Mouse (Mus musculus) hindbrain, embryonic 16.5 days (tissue): ENCODE measurements at regions not wholly inside any gene's neighbourhood (a gene's known extent, or its start where the extent isn't known, plus 50 kb on each side); places are given as distances from the start of the nearest gene placed in this dataset.

ENCODE experiments used
- ATAC-seq: fragments of 200-750 bp; cut with Nextera tagmentation; 2 replicates; pipeline ENCODE4 v1.8.0; 2017; ENCODE audit warnings: moderate TSS enrichment, moderate library complexity
- H3K27ac ChIP-seq: fragments of 300-500 bp; sonication (generic); 2 replicates; pipeline ENCODE4 v1.5.1; 2014; ENCODE audit warnings: low read depth, mild to moderate bottlenecking, control low read depth, low read length, moderate library complexity
- H3K27me3 ChIP-seq: fragments of 300-500 bp; sonication (generic); replicated peaks from 2 replicates; pipeline ENCODE4 v1.6.1; 2014; ENCODE audit warnings: low read length; ENCODE audit not compliant: control insufficient read depth, insufficient read depth
- H3K36me3 ChIP-seq: fragments of 300-500 bp; sonication (generic); 2 replicates; pipeline ENCODE4 v1.6.1; 2014; ENCODE audit warnings: mild to moderate bottlenecking, low read length, moderate library complexity, mixed read lengths; ENCODE audit not compliant: control insufficient read depth, insufficient read depth
- H3K4me1 ChIP-seq: fragments of 300-500 bp; sonication (generic); 2 replicates; pipeline ENCODE4 v1.6.1; 2014; ENCODE audit warnings: low read depth, low read length; ENCODE audit not compliant: control insufficient read depth, insufficient read depth
- H3K4me2 ChIP-seq: fragments of 300-500 bp; sonication (generic); 2 replicates; pipeline ENCODE4 v1.6.1; 2014; ENCODE audit warnings: mild to moderate bottlenecking, low read length, control low read depth, moderate library complexity
- H3K4me3 ChIP-seq: fragments of 300-500 bp; sonication (generic); 2 replicates; pipeline ENCODE4 v1.5.1; 2014; ENCODE audit warnings: mild to moderate bottlenecking, low read length, control low read depth, moderate library complexity
- H3K9ac ChIP-seq: fragments of 300-500 bp; sonication (generic); 2 replicates; pipeline ENCODE4 v1.6.1; 2014; ENCODE audit warnings: low read depth, mild to moderate bottlenecking, control low read depth, low read length, moderate library complexity
- H3K9me3 ChIP-seq: fragments of 300-500 bp; sonication (generic); 2 replicates; pipeline ENCODE4 v1.6.1; 2014; ENCODE audit warnings: mild to moderate bottlenecking, low read length, moderate library complexity; ENCODE audit not compliant: control insufficient read depth
- WGBS: fragments of 180-500 bp; shearing (Covaris S2); extraction: QIAGEN DNeasy Blood & Tissue Kit; methylation state at CpG from one replicate; pipeline ENCODE4 v1.1.7; 2014; 5-methylcytosine and 5-hydroxymethylcytosine counted together

- no peaks in the 10 kb centered on the region for H3K36me3 ChIP-seq
- H3K4me1 ChIP-seq, result no peaks in the 10 kb centered on the region
- H3K27ac ChIP-seq, result no peak overlapping the region
- H3K9ac ChIP-seq, result no peak overlapping the region
- H3K4me3 ChIP-seq, result no peak overlapping the region
- no peaks in the 10 kb centered on the region for H3K27me3 ChIP-seq
- no peak overlapping the region for H3K4me2 ChIP-seq
- 83% methylated on average over 8 of the region's 8 CpGs for WGBS
- no peak for ATAC-seq
- H3K9me3 ChIP-seq, result no peaks in the 10 kb centered on the region
Observed at GRCm38 (mm10) chr4:47746498-47747190, 272.2 kb downstream of the Sec61b start.

- Histone ChIP-seq H3K9ac (no peak overlapping the region), H3K4me1 (peaks cover 3% of the 10 kb centered on the region; the same call in 1 of the 2 replicates), H3K27ac (no peak overlapping the region), H3K4me3 (no peak overlapping the region), H3K4me2 (no peak overlapping the region), H3K9me3 (no peaks in the 10 kb centered on the region), H3K36me3 (no peaks in the 10 kb centered on the region), H3K27me3 (no peaks in the 10 kb centered on the region)
- ATAC-seq, result peak; percentile 93
- 35% methylated on average over 6 of the region's 6 CpGs for WGBS
Observed at GRCm38 (mm10) chr4:47772230-47772920, 272.6 kb upstream of the Nr4a3 start.

GRCm38 (mm10) chr4:47774664-47775063, 270.3 kb upstream of the Nr4a3 start:
- Histone ChIP-seq H3K9ac (no peak overlapping the region), H3K9me3 (no peaks in the 10 kb centered on the region), H3K4me3 (no peak overlapping the region), H3K27ac (no peak overlapping the region), H3K36me3 (no peaks in the 10 kb centered on the region), H3K27me3 (no peaks in the 10 kb centered on the region), H3K4me1 (peaks cover 3% of the 10 kb centered on the region; the same call in 1 of the 2 replicates), H3K4me2 (no peak overlapping the region)
- ATAC-seq, result no peak
- WGBS, result 83% methylated on average over 5 of the region's 5 CpGs

GRCm38 (mm10) chr4:47781039-47781438, 263.9 kb upstream of the Nr4a3 start:
- Histone ChIP-seq H3K9me3 (no peaks in the 10 kb centered on the region), H3K4me1 (no peaks in the 10 kb centered on the region), H3K4me3 (no peak overlapping the region), H3K9ac (no peak overlapping the region), H3K27ac (no peak overlapping the region), H3K27me3 (no peaks in the 10 kb centered on the region), H3K4me2 (no peak overlapping the region), H3K36me3 (no peaks in the 10 kb centered on the region)
- 86% methylated on average over 4 of the region's 4 CpGs for WGBS
- no peak for ATAC-seq

- 80% methylated on average over 4 of the region's 4 CpGs for WGBS
- no peak overlapping the region for H3K9ac ChIP-seq
- H3K36me3 ChIP-seq, result no peaks in the 10 kb centered on the region
- no peak overlapping the region for H3K4me3 ChIP-seq
- H3K27ac ChIP-seq, result no peak overlapping the region
- no peaks in the 10 kb centered on the region for H3K27me3 ChIP-seq
- no peak overlapping the region for H3K4me2 ChIP-seq
- ATAC-seq, result no peak
- H3K9me3 ChIP-seq, result no peaks in the 10 kb centered on the region
- H3K4me1 ChIP-seq, result no peaks in the 10 kb centered on the region
Observed at GRCm38 (mm10) chr4:47796977-47797376, 248.0 kb upstream of the Nr4a3 start.

- no peaks in the 10 kb centered on the region for H3K9me3 ChIP-seq
- no peak overlapping the region for H3K9ac ChIP-seq
- no peak overlapping the region for H3K27ac ChIP-seq
- H3K27me3 ChIP-seq, result no peaks in the 10 kb centered on the region
- no peak overlapping the region for H3K4me2 ChIP-seq
- no peak for ATAC-seq
- H3K36me3 ChIP-seq, result no peaks in the 10 kb centered on the region
- H3K4me3 ChIP-seq, result no peak overlapping the region
- no peaks in the 10 kb centered on the region for H3K4me1 ChIP-seq
- WGBS, result 98% methylated on average over 5 of the region's 5 CpGs
Observed at GRCm38 (mm10) chr4:47799165-47799564, 245.8 kb upstream of the Nr4a3 start.

- no peak overlapping the region for H3K4me3 ChIP-seq
- H3K4me2 ChIP-seq, result no peak overlapping the region
- WGBS, result 81% methylated on average over 3 of the region's 3 CpGs
- no peak for ATAC-seq
- H3K36me3 ChIP-seq, result no peaks in the 10 kb centered on the region
- no peaks in the 10 kb centered on the region for H3K9me3 ChIP-seq
- no peak overlapping the region for H3K9ac ChIP-seq
- H3K4me1 ChIP-seq, result no peaks in the 10 kb centered on the region
- H3K27ac ChIP-seq, result no peak overlapping the region
- H3K27me3 ChIP-seq, result no peaks in the 10 kb centered on the region
Observed at GRCm38 (mm10) chr4:47803111-47803510, 241.8 kb upstream of the Nr4a3 start.

GRCm38 (mm10) chr4:47807877-47808276, 237.1 kb upstream of the Nr4a3 start:
- H3K27me3 ChIP-seq, result no peaks in the 10 kb centered on the region
- H3K4me1 ChIP-seq, result no peaks in the 10 kb centered on the region
- no peak overlapping the region for H3K4me2 ChIP-seq
- no peak overlapping the region for H3K4me3 ChIP-seq
- no peak overlapping the region for H3K27ac ChIP-seq
- H3K9me3 ChIP-seq, result no peaks in the 10 kb centered on the region
- H3K9ac ChIP-seq, result no peak overlapping the region
- no peaks in the 10 kb centered on the region for H3K36me3 ChIP-seq
- WGBS, result 8% methylated on average over 3 of the region's 3 CpGs
- no peak for ATAC-seq

GRCm38 (mm10) chr4:47814030-47814429, 230.9 kb upstream of the Nr4a3 start:
- Histone ChIP-seq H3K36me3 (no peaks in the 10 kb centered on the region), H3K4me1 (no peaks in the 10 kb centered on the region), H3K4me2 (no peak overlapping the region), H3K27me3 (no peaks in the 10 kb centered on the region), H3K9ac (no peak overlapping the region), H3K4me3 (no peak overlapping the region), H3K27ac (no peak overlapping the region), H3K9me3 (no peaks in the 10 kb centered on the region)
- WGBS, result 80% methylated on average over 7 of the region's 7 CpGs
- ATAC-seq, result no peak
